Mouse (Mus musculus): ENCODE data around the gene Htr6. TPM values are rescaled to one million over a fixed set of nuclear protein-coding genes. Genes with fewer than 3 reads are reported as not detected.

The Htr6 gene
- polyA plus RNA-seq (2015; fragmentation: Nextera tagmentation; extraction: Ambion mirVana) = not detected in 2 replicates

- H3K9me3 ChIP-seq (ENCODE audit: low read length) = no peaks in the 10 kb centered on the region
- H3K4me2 ChIP-seq (replicated peaks; ENCODE audit: low read depth, low read length) = peak within 1 kb of the TSS; percentile 75
- H3K36me3 ChIP-seq (ENCODE audit: insufficient read depth, low read length) = no peaks in the 10 kb centered on the region
- DNase-seq (ENCODE audit: low spot score) (no peak), ATAC-seq (peak; percentile 35; the same call in 1 of the 2 replicates)
- no peak within 1 kb of the TSS for H3K9ac ChIP-seq (replicated peaks; ENCODE audit: low read depth)
- H3K4me3 ChIP-seq (ENCODE audit: low read depth, low read length) = peak within 1 kb of the TSS; percentile 35
- no peaks in the 10 kb centered on the region; the same call in 1 of the 2 replicates for H3K4me1 ChIP-seq (ENCODE audit: insufficient read depth, low read depth, low read length)
- 2% methylated on average over 45 of the region's 77 CpGs for WGBS
- H3K27me3 ChIP-seq (replicated peaks; ENCODE audit: insufficient read depth, low read length) = peaks cover 31% of the 10 kb centered on the region
- no peak within 1 kb of the TSS for H3K27ac ChIP-seq (ENCODE audit: low read length)
- TF ChIP-seq CTCF (IDR thresholded peaks at IDR 0.05) = no peak
- no peak for TF ChIP-seq EP300 (IDR thresholded peaks at IDR 0.05)
These were observed at the start of gene Htr6 for GRCm38 (mm10) chr4:139075041-139075711. TSS of gene Htr6 (minus strand) at chr4:139075570.

DNA sequence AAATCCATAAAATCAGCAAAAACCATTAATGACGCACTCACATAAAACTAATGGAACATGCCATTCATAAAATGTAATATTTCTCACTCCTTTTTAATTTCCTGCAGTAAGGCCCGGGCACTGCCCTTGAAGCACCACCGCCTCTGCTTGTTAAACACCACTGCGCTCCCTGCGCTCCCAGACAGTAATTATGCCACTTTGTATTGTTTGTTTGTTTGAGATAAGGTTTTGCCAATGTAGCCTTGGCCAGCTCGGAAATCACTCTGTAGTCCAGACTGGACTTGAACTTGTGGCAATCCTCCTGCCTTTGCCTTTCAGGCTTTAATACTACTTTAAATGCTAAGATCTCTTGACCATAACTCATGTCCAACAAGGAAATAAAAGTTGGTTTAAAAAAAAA lies 49.6 kb upstream of the Htr6 start:
- Histone ChIP-seq H3K4me1 (ENCODE audit: insufficient read depth, low read depth, low read length) (peaks cover 9% of the 10 kb centered on the region; the same call in 1 of the 2 replicates), H3K4me2 (replicated peaks; ENCODE audit: low read depth, low read length) (no peak overlapping the region), H3K27me3 (replicated peaks; ENCODE audit: insufficient read depth, low read length) (no peaks in the 10 kb centered on the region), H3K36me3 (ENCODE audit: insufficient read depth, low read length) (no peaks in the 10 kb centered on the region), H3K9me3 (ENCODE audit: low read length) (no peaks in the 10 kb centered on the region), H3K4me3 (ENCODE audit: low read depth, low read length) (no peak overlapping the region), H3K9ac (replicated peaks; ENCODE audit: low read depth) (no peak overlapping the region), H3K27ac (ENCODE audit: low read length) (no peak overlapping the region)
- TF ChIP-seq EP300 (IDR thresholded peaks at IDR 0.05) (no peak), CTCF (IDR thresholded peaks at IDR 0.05) (no peak)
- WGBS = 65% methylated on average over 6 of the region's 6 CpGs
- DNase-seq (ENCODE audit: low spot score) (no peak), ATAC-seq (no peak)

- Histone ChIP-seq H3K4me3 (ENCODE audit: low read depth, low read length) (no peak overlapping the region), H3K27me3 (replicated peaks; ENCODE audit: insufficient read depth, low read length) (no peaks in the 10 kb centered on the region), H3K4me2 (replicated peaks; ENCODE audit: low read depth, low read length) (no peak overlapping the region), H3K36me3 (ENCODE audit: insufficient read depth, low read length) (no peaks in the 10 kb centered on the region), H3K9ac (replicated peaks; ENCODE audit: low read depth) (no peak overlapping the region), H3K9me3 (ENCODE audit: low read length) (no peaks in the 10 kb centered on the region), H3K4me1 (ENCODE audit: insufficient read depth, low read depth, low read length) (peaks cover 7% of the 10 kb centered on the region; the same call in 1 of the 2 replicates), H3K27ac (ENCODE audit: low read length) (no peak overlapping the region)
- no peak for ATAC-seq
- DNase-seq (ENCODE audit: low spot score) = no peak
- TF ChIP-seq CTCF (IDR thresholded peaks at IDR 0.05) (no peak), EP300 (IDR thresholded peaks at IDR 0.05) (no peak)
- 89% methylated on average over 4 of the region's 4 CpGs for WGBS
These were observed 47.2 kb upstream of the Htr6 start for GRCm38 (mm10) chr4:139122557-139122956.

DNA sequence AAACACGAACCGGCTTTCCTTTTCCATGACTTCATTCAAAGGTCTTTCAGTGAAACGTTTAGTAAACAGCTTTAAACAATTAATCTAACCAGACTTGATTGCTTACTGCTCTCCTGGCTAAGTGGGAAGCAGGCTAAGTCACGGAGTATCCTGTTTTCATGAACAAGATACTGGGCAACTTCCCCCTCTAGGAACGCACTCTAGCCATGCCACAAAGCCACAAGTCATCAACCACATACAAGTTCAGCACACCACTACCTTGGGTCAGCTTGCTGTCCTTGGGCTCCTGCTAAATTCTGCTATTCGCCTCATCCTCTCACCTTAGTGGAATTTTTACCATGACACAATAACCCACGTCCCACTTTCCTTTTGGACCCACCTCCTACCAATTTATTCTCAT lies 45.6 kb upstream of the Htr6 start:
- no peak for TF ChIP-seq EP300 (IDR thresholded peaks at IDR 0.05)
- TF ChIP-seq CTCF (IDR thresholded peaks at IDR 0.05) = no peak
- WGBS = 40% methylated on average over 7 of the region's 7 CpGs
- Histone ChIP-seq H3K27me3 (replicated peaks; ENCODE audit: insufficient read depth, low read length) (no peaks in the 10 kb centered on the region), H3K4me2 (replicated peaks; ENCODE audit: low read depth, low read length) (no peak overlapping the region), H3K9ac (replicated peaks; ENCODE audit: low read depth) (no peak overlapping the region), H3K36me3 (ENCODE audit: insufficient read depth, low read length) (no peaks in the 10 kb centered on the region), H3K9me3 (ENCODE audit: low read length) (no peaks in the 10 kb centered on the region), H3K4me3 (ENCODE audit: low read depth, low read length) (no peak overlapping the region), H3K4me1 (ENCODE audit: insufficient read depth, low read depth, low read length) (peaks cover 7% of the 10 kb centered on the region; the same call in 1 of the 2 replicates), H3K27ac (ENCODE audit: low read length) (peak overlapping the region; percentile 47)
- ATAC-seq (0 out of 2 replicates have a peak, but pooled peaks have one; percentile 21), DNase-seq (ENCODE audit: low spot score) (peak; percentile 38)

- Histone ChIP-seq H3K9me3 (ENCODE audit: low read length) (no peaks in the 10 kb centered on the region), H3K4me3 (ENCODE audit: low read depth, low read length) (no peak overlapping the region), H3K4me2 (replicated peaks; ENCODE audit: low read depth, low read length) (no peak overlapping the region), H3K27ac (ENCODE audit: low read length) (no peak overlapping the region), H3K9ac (replicated peaks; ENCODE audit: low read depth) (no peak overlapping the region), H3K36me3 (ENCODE audit: insufficient read depth, low read length) (no peaks in the 10 kb centered on the region), H3K27me3 (replicated peaks; ENCODE audit: insufficient read depth, low read length) (no peaks in the 10 kb centered on the region), H3K4me1 (ENCODE audit: insufficient read depth, low read depth, low read length) (peaks cover 7% of the 10 kb centered on the region; the same call in 1 of the 2 replicates)
- TF ChIP-seq EP300 (IDR thresholded peaks at IDR 0.05) (no peak), CTCF (IDR thresholded peaks at IDR 0.05) (no peak)
- ATAC-seq (peak; percentile 49), DNase-seq (ENCODE audit: low spot score) (peak; percentile 59)
- 48% methylated on average over 4 of the region's 4 CpGs for WGBS
These were observed 45.0 kb upstream of the Htr6 start for GRCm38 (mm10) chr4:139120281-139120814.

DNA sequence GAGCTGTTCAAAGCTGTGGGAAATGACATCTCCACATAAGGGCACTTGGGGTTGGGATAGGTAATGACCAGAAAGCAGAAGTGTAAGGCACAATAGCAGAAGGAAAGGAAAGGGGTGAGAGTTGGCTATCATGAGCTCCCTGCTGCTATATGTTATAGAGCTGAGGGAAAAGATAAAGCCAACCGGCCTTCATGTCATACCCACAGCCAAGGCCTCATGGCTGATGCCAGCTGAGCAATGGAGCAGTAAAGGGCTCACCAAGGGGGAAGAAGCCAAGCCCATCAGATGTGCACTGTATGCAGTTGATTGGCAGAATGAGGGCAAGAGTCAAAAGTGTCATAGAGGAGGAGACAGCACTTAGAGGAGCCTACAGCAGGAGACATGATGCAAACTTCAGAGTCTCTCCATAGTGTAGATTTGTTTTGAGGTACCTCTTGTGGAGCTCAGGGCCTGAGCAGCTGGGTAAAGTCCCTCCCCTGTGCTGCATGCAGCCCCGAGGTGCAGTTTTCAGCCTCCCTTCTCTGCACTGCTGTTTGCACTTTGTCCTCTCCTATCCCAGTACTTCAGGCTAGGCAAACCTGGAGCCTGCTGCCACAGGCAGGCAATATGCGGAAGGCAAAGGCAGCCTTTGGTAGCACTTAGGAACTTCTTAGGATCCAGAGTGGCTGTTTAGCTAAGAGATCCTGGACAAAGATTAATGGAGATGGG lies 41.1 kb upstream of the Htr6 start:
- H3K9ac ChIP-seq (replicated peaks; ENCODE audit: low read depth) = no peak overlapping the region
- no peak overlapping the region for H3K27ac ChIP-seq (ENCODE audit: low read length)
- ATAC-seq = no peak
- no peak for DNase-seq (ENCODE audit: low spot score)
- H3K4me2 ChIP-seq (replicated peaks; ENCODE audit: low read depth, low read length) = no peak overlapping the region
- H3K27me3 ChIP-seq (replicated peaks; ENCODE audit: insufficient read depth, low read length) = no peaks in the 10 kb centered on the region
- H3K9me3 ChIP-seq (ENCODE audit: low read length) = no peaks in the 10 kb centered on the region
- no peak overlapping the region for H3K4me3 ChIP-seq (ENCODE audit: low read depth, low read length)
- peaks cover 9% of the 10 kb centered on the region; the same call in 1 of the 2 replicates for H3K4me1 ChIP-seq (ENCODE audit: insufficient read depth, low read depth, low read length)
- no peak for TF ChIP-seq CTCF (IDR thresholded peaks at IDR 0.05)
- no peak for TF ChIP-seq EP300 (IDR thresholded peaks at IDR 0.05)
- no peaks in the 10 kb centered on the region for H3K36me3 ChIP-seq (ENCODE audit: insufficient read depth, low read length)
- 76% methylated on average over 3 of the region's 3 CpGs for WGBS
